Mouse (Mus musculus): Measurements from ENCODE around the gene Agap1.

GRCm38 (mm10) chr1:89474853-89475252 is 20.2 kb downstream of the Agap1 start:
- TF ChIP-seq CHD1 (IDR thresholded peaks at IDR 0.05; ENCODE audit: low read depth, low read length) = no peak
- TF ChIP-seq RAD21 (IDR thresholded peaks at IDR 0.05; ENCODE audit: low read depth, low read length) = no peak
- TF ChIP-seq RCOR1 (IDR thresholded peaks at IDR 0.05; ENCODE audit: low read depth, low read length) = no peak
- no peak for TF ChIP-seq POLR2A (IDR thresholded peaks at IDR 0.05; ENCODE audit: control insufficient read depth in 1 of 2, insufficient read depth in 1 of 2, low read depth in 1 of 2, low read length in 2 of 2, poor library complexity in 1 of 2)
- no peak for TF ChIP-seq POLR2AphosphoS2 (IDR thresholded peaks at IDR 0.05; ENCODE audit: low read length)
- no peak for TF ChIP-seq EP300 (IDR thresholded peaks at IDR 0.05; ENCODE audit: low read depth in 1 of 2, low read length in 2 of 2)
- no peak for TF ChIP-seq BHLHE40 (IDR thresholded peaks at IDR 0.05; ENCODE audit: borderline replicate concordance, low read depth, low read length)
- TF ChIP-seq CTCF (IDR thresholded peaks at IDR 0.05 in 2 of 3, conservative IDR thresholded peaks at IDR 0.05 in 1 of 3; ENCODE audit: control insufficient read depth in 1 of 3, insufficient read depth in 1 of 3, low read depth in 2 of 3, low read length in 3 of 3, poor library complexity in 1 of 3, severe bottlenecking in 1 of 3) = no peak
- TF ChIP-seq NELFE (IDR thresholded peaks at IDR 0.05; ENCODE audit: low read depth, low read length) = no peak
- TF ChIP-seq POLR2AphosphoS5 (IDR thresholded peaks at IDR 0.05; ENCODE audit: borderline replicate concordance, low read depth, low read length) = no peak
- TF ChIP-seq HCFC1 (IDR thresholded peaks at IDR 0.05; ENCODE audit: low read depth, low read length) = no peak

Measured in MEL (cell line).